Mouse (Mus musculus) liver, adult 2 months (tissue): Measurements from ENCODE around the gene Slk. TPM values are rescaled to one million over a fixed set of nuclear protein-coding genes. Genes with fewer than 3 reads are reported as not detected.

Experiments used
- DNase-seq: peaks from one replicate; pipeline ENCODE4 v3.0.0-alpha.2; 2011; ENCODE audit warnings: low read depth, low spot score; ENCODE audit errors: extremely low read depth
- H3K27ac ChIP-seq: fragments of 200-500 bp; replicated peaks from 2 replicates; pipeline ENCODE4 v1.5.1; 2012; ENCODE audit warnings: low read depth, mild to moderate bottlenecking, control low read depth, inconsistent platforms, low read length; ENCODE audit not compliant: insufficient read depth
- H3K27me3 ChIP-seq: fragments of 200-500 bp; 2 replicates; pipeline ENCODE4 v1.6.1; 2012; ENCODE audit warnings: mild to moderate bottlenecking, moderate library complexity, low read length, inconsistent platforms; ENCODE audit not compliant: control insufficient read depth, insufficient read depth
- H3K36me3 ChIP-seq: fragments of 200-500 bp; 2 replicates; pipeline ENCODE4 v1.6.1; 2012; ENCODE audit warnings: low read length, inconsistent platforms; ENCODE audit not compliant: control insufficient read depth, insufficient read depth
- H3K4me1 ChIP-seq: fragments of 200-500 bp; 2 replicates; pipeline ENCODE4 v1.6.1; 2011; ENCODE audit warnings: low read length; ENCODE audit not compliant: control insufficient read depth, insufficient read depth
- H3K4me3 ChIP-seq: fragments of 200-500 bp; 2 replicates; pipeline ENCODE4 v1.5.1; 2011; ENCODE audit warnings: low read depth, mild to moderate bottlenecking, control low read depth, low read length, moderate library complexity; ENCODE audit not compliant: insufficient read depth
- H3K79me2 ChIP-seq: fragments of 200-500 bp; 2 replicates; pipeline ENCODE4 v1.6.1; 2012; ENCODE audit warnings: inconsistent platforms, mild to moderate bottlenecking, low read length, moderate library complexity; ENCODE audit not compliant: control insufficient read depth, insufficient read depth
- H3K9ac ChIP-seq: fragments of 200-500 bp; 2 replicates; pipeline ENCODE4 v1.6.1; 2012; ENCODE audit warnings: low read depth, mild to moderate bottlenecking, control low read depth, inconsistent platforms, low read length
- CTCF ChIP-seq: fragments of 200-500 bp; IDR thresholded peaks from 2 replicates; pipeline ENCODE4 v1.5.1; 2011; ENCODE audit warnings: low read depth, low read length, control low read depth
- POLR2A ChIP-seq: fragments of 200-500 bp; IDR thresholded peaks from 2 replicates; pipeline ENCODE4 v1.6.1; 2011; ENCODE audit warnings: low read length, control low read depth; ENCODE audit not compliant: insufficient read depth; ENCODE audit errors: extremely low read depth
- WGBS: fragments of 180-500 bp; shearing (Covaris S2); methylation state at CpG from one replicate; pipeline ENCODE4 v1.1.7; 2018; 5-methylcytosine and 5-hydroxymethylcytosine counted together
- polyA plus RNA-seq: library from polyadenylated mRNA; depleted of rRNA; stranded (reverse); fragments of >200 nt; gene quantifications from 2 replicates; pipeline ENCODE4 v1.2.3, GENCODE M21; 2012
- total RNA-seq: library from RNA; depleted of rRNA; stranded (reverse); fragments of >200 nt; gene quantifications from 2 replicates; pipeline ENCODE4 v1.2.3, GENCODE M21; 2014

Slk gene
- total and polyA plus RNA-seq, 2 experiments: 5.3 to 27.3 TPM

DNA sequence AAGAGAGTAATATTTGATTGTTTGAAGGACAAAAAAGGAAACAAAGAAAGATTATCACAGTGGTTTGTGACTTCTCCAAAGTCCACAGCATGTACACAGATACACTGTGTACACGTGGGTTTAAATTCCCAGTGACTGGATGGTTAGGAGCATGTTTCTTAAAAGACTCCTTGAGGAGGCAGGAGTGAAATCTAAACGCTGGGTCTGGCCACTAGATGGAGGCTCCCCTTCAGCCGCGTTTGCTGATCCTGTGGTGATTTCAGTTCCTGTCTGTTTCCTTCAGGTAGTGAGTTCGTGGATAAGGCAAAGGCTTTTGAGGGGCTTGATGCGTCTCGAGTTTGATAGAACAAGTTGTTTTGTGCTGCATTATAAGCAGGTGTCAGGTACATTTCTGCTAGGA lies 34.0 kb downstream of the Slk start:
- no peak for TF ChIP-seq POLR2A
- no peak for TF ChIP-seq CTCF
- WGBS: 71% methylated on average over 7 of the region's 7 CpGs
- H3K36me3 ChIP-seq: peaks cover 34% of the 10 kb centered on the region
- no peak overlapping the region for H3K4me3 ChIP-seq
- H3K4me1 ChIP-seq: no peaks in the 10 kb centered on the region
- H3K9ac ChIP-seq: no peak overlapping the region
- H3K79me2 ChIP-seq: no peaks in the 10 kb centered on the region; the same call in 1 of the 2 replicates
- H3K27ac ChIP-seq: no peak overlapping the region
- H3K27me3 ChIP-seq: no peaks in the 10 kb centered on the region
- no peak for DNase-seq

- Histone ChIP-seq H3K36me3 (peaks cover 37% of the 10 kb centered on the region), H3K4me1 (no peaks in the 10 kb centered on the region), H3K79me2 (no peaks in the 10 kb centered on the region), H3K27ac (no peak overlapping the region), H3K4me3 (no peak overlapping the region), H3K9ac (no peak overlapping the region), H3K27me3 (no peaks in the 10 kb centered on the region)
- no peak for TF ChIP-seq CTCF
- no peak for TF ChIP-seq POLR2A
- WGBS: 94% methylated on average over 8 of the region's 8 CpGs
- DNase-seq: no peak
These were observed 42.0 kb downstream of the Slk start for GRCm38 (mm10) chr19:47621478-47621877.

- Histone ChIP-seq H3K79me2 (no peaks in the 10 kb centered on the region; the same call in 1 of the 2 replicates), H3K27me3 (no peaks in the 10 kb centered on the region), H3K4me3 (no peak overlapping the region), H3K36me3 (peaks cover 29% of the 10 kb centered on the region), H3K27ac (no peak overlapping the region), H3K4me1 (no peaks in the 10 kb centered on the region), H3K9ac (no peak overlapping the region)
- no peak for TF ChIP-seq CTCF
- TF ChIP-seq POLR2A: no peak
- WGBS: 90% methylated on average over 10 of the region's 10 CpGs
- DNase-seq: no peak
These were observed 45.6 kb downstream of the Slk start for GRCm38 (mm10) chr19:47624940-47625711.

DNA sequence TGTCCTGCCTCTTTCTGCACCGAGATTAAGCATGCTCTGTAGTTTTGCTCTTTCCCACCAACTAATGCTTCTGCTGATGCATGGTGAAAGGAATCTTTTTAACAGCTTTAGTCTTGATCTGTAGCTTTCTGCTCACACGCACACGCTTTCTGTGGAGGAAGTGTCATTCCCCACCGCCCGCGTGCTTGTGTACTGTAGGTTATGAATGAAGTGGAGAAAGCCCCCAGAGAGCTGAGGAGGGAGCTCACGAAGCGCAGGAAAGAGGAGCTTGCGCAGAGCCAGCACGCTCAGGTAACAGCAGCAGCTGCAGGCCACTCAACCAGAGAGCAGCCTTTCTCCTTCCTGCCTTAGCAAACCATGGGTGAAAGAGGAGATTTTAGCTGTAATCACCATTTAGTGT lies 48.0 kb downstream of the Slk start:
- Histone ChIP-seq H3K79me2 (no peaks in the 10 kb centered on the region; the same call in 1 of the 2 replicates), H3K4me1 (no peaks in the 10 kb centered on the region; the same call in 1 of the 2 replicates), H3K9ac (no peak overlapping the region), H3K4me3 (no peak overlapping the region), H3K27me3 (no peaks in the 10 kb centered on the region), H3K36me3 (peaks cover 30% of the 10 kb centered on the region), H3K27ac (no peak overlapping the region)
- DNase-seq: no peak
- TF ChIP-seq CTCF (no peak), POLR2A (no peak)
- 97% methylated on average over 10 of the region's 10 CpGs for WGBS

DNA sequence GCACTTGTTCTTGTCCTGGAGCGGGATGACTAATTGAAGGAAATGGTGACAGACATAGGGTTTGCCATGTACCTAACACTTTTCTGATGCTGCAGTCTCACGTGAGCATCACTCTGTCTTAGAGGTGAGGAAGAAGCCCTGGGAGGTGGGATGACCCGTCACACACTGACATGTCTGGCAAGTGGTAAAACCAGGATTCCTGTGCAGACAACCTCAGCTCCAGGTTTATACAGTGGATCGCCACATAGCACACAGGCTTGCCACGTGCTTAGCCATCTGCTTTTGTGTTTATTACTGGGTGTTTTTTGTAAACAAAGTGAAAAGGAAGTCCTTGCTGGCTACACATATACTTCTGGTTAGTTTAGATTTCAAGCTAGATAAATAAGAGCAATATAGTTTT lies 49.6 kb downstream of the Slk start:
- Histone ChIP-seq H3K27ac (no peak overlapping the region), H3K4me1 (no peaks in the 10 kb centered on the region; the same call in 1 of the 2 replicates), H3K36me3 (peaks cover 24% of the 10 kb centered on the region), H3K4me3 (no peak overlapping the region), H3K27me3 (no peaks in the 10 kb centered on the region), H3K79me2 (no peaks in the 10 kb centered on the region; the same call in 1 of the 2 replicates), H3K9ac (no peak overlapping the region)
- WGBS: 86% methylated on average over 5 of the region's 5 CpGs
- TF ChIP-seq CTCF: no peak
- no peak for TF ChIP-seq POLR2A
- no peak for DNase-seq

- H3K27ac ChIP-seq: no peak overlapping the region
- peaks cover 20% of the 10 kb centered on the region for H3K36me3 ChIP-seq
- no peaks in the 10 kb centered on the region; the same call in 1 of the 2 replicates for H3K4me1 ChIP-seq
- no peaks in the 10 kb centered on the region for H3K27me3 ChIP-seq
- WGBS: 85% methylated on average over 5 of the region's 5 CpGs
- DNase-seq: no peak
- TF ChIP-seq CTCF (no peak), POLR2A (no peak)
- no peak overlapping the region for H3K4me3 ChIP-seq
- H3K79me2 ChIP-seq: no peaks in the 10 kb centered on the region; the same call in 1 of the 2 replicates
- H3K9ac ChIP-seq: no peak overlapping the region
These were observed 50.9 kb downstream of the Slk start for GRCm38 (mm10) chr19:47630381-47630780.
